Mouse (Mus musculus) spleen, adult 12 weeks (tissue): ENCODE data around the gene Mtmr1.
A peak's percentile ranks its signal among the peaks of the same experiment; 100 is the strongest.
"Not testable (repeated sequence)": the region's sequence is repeated elsewhere in the genome, so short reads cannot be mapped to it uniquely, and the experiment has no call there.

ENCODE experiments used
- DNase-seq: peaks from one replicate; pipeline ENCODE4 v3.0.0; 2022; ENCODE audit warnings: low spot score

Gene Mtmr1

DNA sequence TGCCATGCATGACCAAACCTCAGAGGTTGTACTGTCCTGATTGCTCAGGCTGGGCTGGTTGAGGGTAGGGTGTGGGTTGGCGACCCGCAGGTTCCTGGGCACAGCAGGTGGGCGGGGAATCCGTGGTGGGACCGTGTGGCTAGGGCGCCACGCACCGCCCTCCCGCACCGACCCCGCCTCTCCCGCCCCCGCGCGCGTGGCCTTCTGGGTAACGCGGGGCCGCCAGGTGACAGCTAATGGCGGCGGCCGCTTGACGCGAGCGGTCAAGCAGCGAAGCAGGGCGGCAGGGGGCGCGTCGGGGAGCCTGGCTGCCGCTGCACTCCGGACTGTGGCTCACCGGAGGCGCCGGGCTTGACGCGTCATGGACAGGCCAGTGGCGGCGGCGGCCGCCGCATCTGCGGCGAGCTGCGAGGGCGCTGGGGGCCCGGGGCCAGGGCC, at the start of gene Mtmr1:
Mtmr1 (plus strand) TSS at position 207 of the 438 bp plus-strand sequence.
- peak; percentile 69 for DNase-seq

GRCm38 (mm10) chrX:71352033-71352432, 12.5 kb upstream of the Mtmr1 start:
- no peak for DNase-seq

GRCm38 (mm10) chrX:71355331-71355730, 9.2 kb upstream of the Mtmr1 start:
- DNase-seq = no peak

- DNase-seq = not testable (repeated sequence)
Observed at GRCm38 (mm10) chrX:71361793-71362192, 2.8 kb upstream of the Mtmr1 start.

- no peak for DNase-seq
Observed at GRCm38 (mm10) chrX:71364062-71364461, 498 bp upstream of the Mtmr1 start.

DNA sequence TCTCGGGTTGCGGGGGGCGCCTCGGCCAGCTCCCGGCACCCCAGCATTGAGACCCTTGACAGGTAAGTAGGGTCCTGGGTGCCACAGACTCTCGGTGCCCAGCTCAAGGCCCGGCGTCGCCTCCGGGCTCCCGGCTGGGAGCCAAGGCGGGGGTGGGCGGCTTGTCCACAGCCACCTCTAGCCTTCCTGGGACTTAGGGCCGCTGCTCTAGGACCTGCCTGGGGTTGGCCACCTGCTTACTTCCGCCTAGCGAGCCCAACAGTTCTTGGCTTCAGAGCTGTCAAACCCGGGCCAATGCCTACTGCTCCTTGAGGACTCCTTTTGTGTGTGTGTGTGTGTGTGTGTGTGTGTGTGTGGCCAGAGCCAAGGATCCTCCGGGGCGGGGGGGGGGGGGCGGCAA, 451 bp downstream of the Mtmr1 start:
- peak; percentile 11 for DNase-seq

DNA sequence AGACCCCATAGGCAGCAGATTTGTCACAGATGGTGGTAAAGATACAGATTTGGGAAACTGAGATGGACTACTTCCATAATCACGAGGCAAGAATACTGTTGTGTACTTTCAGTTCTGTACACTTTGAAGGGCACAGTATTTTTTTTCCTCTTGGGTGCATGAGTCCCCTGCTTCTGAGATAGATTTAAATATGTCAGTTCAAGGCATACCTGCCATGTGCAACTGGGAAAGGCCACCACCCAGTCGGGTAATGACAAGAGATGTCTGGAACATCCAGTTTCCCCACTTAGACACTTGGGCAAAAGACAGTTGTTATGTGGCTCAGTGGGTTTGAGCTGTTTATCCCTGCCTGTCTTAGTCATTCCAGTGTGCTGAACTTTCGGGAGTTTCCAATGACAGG, 950 bp downstream of the Mtmr1 start:
- DNase-seq = no peak

DNA sequence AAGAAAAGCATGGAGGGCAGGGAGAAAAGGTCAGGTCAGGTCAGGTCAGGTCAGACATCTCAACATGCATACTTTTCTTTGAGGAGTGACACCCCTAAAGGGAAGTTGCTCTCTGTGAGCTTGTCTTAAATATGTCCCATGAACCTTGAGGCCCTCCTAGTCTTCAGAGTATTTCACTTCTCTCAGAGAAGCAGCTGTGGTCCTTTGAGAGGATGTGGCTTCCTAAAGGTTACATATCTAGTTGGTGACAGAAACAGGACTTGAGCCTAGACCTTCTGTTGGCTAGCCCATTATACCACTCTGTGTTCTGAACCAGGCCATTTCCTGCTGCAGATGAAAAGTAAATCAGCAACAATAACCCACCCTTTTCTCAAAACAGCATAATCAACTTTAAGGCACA, 2.4 kb downstream of the Mtmr1 start:
- DNase-seq = no peak

GRCm38 (mm10) chrX:71376781-71377180, 12.2 kb downstream of the Mtmr1 start:
- no peak for DNase-seq

DNA sequence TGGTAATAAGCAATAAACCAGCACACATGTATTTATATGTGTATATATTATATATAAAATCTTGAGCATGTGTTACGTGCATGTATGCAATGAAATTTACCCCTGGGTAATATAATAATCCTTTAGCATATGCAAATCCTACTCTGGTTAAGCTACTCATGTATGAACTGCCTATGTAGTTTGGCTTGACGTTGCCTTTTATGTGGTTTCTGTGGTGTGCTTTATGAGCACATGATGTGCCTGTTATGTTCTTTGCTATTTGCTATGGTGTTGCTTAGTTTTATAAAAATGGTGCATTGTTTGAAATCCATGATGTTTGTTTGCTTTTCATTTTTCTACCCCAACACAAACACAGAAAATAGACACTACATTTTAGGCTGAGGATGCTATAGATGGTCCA, 13.9 kb downstream of the Mtmr1 start:
- no peak for DNase-seq

- no peak for DNase-seq
Observed at GRCm38 (mm10) chrX:71381571-71381970, 17.0 kb downstream of the Mtmr1 start.

DNA sequence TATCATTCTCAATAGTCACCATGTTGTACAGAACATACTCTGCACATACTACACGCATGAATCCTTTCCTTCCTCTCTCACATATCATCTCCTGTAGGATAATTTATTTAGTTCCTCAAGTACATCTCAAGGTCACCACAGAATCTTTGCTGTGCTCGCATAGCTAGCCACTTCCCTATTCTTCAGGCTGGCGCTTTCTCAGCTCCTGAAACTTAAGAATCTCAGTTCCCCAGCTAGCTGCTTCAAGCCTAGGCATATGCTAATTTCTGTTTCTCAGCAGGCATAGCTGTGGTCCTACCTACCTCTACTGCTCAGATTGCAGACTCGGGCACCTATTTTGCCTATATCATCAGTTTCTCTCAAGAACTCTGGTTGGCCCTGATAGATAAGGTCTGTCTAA, 31.8 kb downstream of the Mtmr1 start:
- DNase-seq = no peak

GRCm38 (mm10) chrX:71406290-71406689, 41.7 kb downstream of the Mtmr1 start:
- no peak for DNase-seq

GRCm38 (mm10) chrX:71408386-71408785, 43.8 kb downstream of the Mtmr1 start:
- no peak for DNase-seq

GRCm38 (mm10) chrX:71412776-71413175, 48.2 kb downstream of the Mtmr1 start:
- DNase-seq = no peak

DNA sequence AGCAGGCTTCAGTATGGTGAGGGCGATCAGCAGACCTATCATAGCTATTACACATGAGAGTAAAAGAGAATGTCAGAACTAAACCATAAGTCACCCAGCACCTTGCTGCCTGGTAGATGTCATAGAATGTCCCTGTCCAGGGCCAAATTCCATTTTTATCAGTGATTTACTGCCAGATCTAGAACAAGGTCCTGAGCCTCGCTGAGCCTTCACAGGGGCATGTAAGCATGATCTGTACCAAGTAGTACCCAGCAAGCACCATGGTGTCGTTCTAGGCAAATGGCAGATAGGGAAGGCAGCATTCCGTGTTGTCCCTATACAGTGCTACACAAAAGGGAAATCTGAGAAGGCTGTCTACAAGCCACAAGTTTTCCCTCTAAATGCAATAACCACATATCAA, 49.1 kb downstream of the Mtmr1 start:
- DNase-seq = no peak

DNA sequence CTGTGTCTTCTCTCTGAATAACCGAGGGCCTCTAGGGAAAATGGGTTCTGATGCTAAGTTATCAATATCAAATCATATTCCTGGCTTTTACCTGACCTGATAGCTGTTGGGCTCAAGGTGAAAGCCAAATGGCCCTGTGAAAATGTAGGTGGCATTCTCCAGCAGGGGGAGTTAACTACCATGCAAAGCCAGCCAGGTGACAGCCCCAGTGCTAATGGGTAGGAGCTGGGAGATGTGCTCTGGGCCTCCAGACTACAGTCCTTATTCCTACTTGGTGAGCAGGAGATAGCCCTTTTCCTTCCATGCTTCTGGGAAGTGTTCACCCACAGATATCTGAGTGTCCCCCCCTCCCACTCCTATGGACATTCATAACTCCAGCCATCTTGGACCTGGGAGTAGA, 60.3 kb downstream of the Mtmr1 start:
- DNase-seq = no peak

DNA sequence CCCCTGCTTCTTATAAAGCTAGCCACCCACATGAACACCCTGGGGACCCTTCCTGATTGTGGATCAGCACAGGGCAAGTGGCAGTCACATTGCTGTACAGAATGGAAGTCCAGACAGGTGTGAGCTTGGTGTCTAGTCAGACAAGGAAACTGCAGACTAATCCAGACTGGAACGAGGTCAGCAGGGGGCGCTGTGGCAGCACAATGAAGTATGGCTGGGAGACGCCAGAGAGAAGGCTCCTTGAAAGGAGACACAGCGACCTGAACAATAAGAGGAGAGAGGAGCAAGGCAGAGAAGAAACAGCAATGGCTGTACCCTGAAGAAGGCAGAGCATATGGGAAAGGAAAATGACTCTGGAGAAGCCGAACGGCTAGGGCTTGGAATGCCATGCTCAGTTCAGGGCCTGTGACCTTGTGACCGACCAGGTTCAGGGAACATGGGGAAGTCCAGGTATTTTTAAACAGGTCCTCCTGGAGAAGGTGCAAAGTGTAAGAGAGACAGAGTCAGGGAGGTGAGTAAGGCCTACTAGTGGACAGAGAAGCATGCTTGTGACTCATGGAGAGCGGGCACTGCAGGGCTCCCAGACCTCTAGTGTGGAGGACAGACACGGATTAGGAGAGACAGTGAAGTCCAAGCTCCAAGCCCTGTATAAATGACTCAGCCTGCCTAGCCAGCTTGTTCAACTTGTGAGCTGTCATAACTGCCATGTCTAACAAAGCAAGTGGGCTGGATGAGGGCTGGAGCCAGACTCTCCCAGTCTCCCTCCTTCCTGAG, 61.4 kb downstream of the Mtmr1 start:
- peak; percentile 67 for DNase-seq

- no peak for DNase-seq
Observed at GRCm38 (mm10) chrX:71427491-71427890, 62.9 kb downstream of the Mtmr1 start.

GRCm38 (mm10) chrX:71430900-71431299, 66.3 kb downstream of the Mtmr1 start:
- DNase-seq = no peak

DNA sequence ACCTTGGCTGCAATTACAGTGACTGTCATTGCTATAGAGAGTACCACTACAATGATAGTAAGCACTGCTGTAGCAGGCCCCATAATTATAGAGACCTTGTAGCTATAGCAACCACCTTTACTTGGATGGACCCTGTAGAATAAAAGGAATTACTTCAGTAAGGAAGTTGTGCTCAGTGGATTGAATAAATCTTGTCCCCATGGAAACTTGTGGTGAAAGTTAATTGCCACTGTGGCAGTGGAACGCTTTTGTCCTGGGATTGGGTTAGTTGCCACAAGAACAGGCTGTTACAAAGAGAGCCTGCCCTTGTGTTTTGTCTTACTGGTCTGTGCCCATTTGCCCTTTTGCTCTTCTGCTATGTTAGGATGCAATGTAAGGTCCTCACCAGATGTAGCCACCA, 69.9 kb downstream of the Mtmr1 start:
- no peak for DNase-seq

- no peak for DNase-seq
Observed at GRCm38 (mm10) chrX:71434860-71435259, 70.3 kb downstream of the Mtmr1 start.

DNA sequence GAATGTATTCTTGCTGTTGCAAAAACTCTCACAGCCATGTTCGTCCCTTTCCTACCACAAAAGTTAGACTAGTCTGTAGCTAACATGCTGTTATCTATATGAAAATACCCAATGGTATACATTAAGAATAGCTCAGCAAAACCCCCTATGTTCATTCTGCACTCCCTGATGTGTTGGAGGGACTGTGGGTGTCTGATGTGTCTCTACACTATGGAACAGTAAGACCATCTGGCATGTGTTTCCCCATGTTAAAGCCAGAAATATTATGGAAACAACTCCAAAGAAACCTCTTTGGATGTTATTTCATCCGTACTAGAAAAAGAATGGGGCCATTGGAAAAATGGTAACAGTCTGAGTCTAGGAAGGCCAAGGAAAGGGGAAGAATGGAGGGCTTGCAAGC, 71.0 kb downstream of the Mtmr1 start:
- no peak for DNase-seq

DNA sequence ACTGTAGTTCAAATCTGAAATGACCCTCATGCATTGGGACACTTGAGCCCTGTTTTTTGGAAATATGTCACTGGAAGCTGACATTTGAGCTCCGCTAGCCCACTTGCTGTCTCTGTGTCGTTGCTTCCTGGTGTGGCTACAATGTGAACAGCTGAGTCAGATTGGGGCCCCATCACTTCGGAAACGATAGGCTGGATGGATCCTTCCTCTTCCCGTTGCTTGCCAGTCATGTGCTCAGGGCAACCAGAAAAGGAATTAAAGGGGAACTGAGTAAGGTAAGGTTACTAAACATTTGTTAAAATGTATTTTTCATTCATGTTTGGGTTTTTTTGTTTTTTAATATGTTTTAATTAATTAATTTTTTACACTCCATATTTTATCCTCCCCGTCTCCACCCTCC, 74.9 kb downstream of the Mtmr1 start:
- no peak for DNase-seq
